Mouse (Mus musculus) megakaryocyte-erythroid progenitor cell, adult 5 weeks (primary cell): ENCODE data around the gene Lgi2. TPM values are rescaled to one million over a fixed set of nuclear protein-coding genes. Genes with fewer than 3 reads are reported as not detected.

ENCODE experiments used
- polyA plus RNA-seq: library from polyadenylated mRNA; stranded (reverse); fragments of >175 nt; gene quantifications from 2 replicates; pipeline ENCODE4 v1.2.3, GENCODE M21; 2012

Gene Lgi2
- 0.02 TPM in 1 of 2 replicates, not detected in the other for polyA plus RNA-seq

DNA sequence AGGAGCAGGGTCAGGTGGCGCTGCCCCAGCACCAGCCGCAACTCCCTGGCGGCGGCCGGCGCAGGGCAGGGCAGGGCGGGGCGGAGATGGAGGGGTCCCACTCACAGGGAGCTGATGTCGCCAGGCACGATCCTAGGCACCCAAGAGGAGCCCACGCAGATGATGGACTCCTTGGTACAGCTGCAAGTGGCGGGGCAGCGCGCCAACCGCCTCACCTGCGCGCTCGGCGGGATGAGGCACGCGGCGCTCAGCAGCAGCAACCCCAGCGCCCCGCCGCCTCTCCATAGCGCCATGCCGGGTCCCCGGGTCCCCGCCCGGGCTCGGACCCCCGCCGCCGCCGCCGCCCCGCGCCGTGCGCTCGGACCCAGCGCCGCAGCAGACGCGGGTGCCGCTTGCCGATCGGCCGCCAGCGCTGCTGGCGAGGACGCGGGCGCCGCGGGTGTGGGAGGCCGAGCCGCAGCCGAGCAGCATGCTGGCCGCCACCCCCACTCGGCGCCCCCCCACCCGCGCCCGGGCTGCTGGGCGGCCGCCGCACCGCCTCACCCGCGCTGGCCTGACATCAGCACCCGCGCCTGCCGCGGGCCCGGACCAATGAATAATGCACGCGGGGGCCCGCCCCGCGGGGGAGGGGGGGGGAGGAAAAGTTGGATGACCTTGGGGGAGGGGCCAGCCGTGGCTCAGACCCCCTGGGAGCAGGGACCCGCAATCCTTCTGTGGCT, at the start of gene Lgi2:
TSS of gene Lgi2 (minus strand) at position 650 of the 719 bp plus-strand sequence.

Other genes starting within 250 kb of the Lgi2 start
- gene Sod3, start 202.7 kb downstream of the Lgi2 start, polyA plus RNA-seq: 0.02 TPM in 1 of 2 replicates, not detected in the other
- gene Ccdc149, start 94.9 kb downstream of the Lgi2 start, polyA plus RNA-seq: 2.1 and 2.7 TPM in 2 replicates
- gene Sepsecs, start 103.2 kb upstream of the Lgi2 start, polyA plus RNA-seq: 0.56 and 0.81 TPM in 2 replicates
- gene Pi4k2b, start 175.1 kb upstream of the Lgi2 start, polyA plus RNA-seq: 21.8 and 22.0 TPM in 2 replicates
- 7.0 and 8.2 TPM in 2 replicates for gene Zcchc4, start 208.9 kb upstream of the Lgi2 start, polyA plus RNA-seq